Mouse (Mus musculus) v-Abl transformed pro-B cells (cell line): ENCODE data around the gene Med16.

Experiments used
- in situ Hi-C, 2 experiments: fragments of 400-800 bp; cut with MboI; formaldehyde crosslinking; loops; one replicate each; pipeline ENCODE4 v1.15.1; 2025; ENCODE audit not compliant: unreplicated experiment in 2 of 2

The Med16 gene

GRCm38 (mm10) chr10:79934272-79934721 is 25.6 kb upstream of the Med16 start:
- in situ Hi-C loops, result no loop called here

- in situ Hi-C loops, result no loop called here
These were observed 25.1 kb upstream of the Med16 start for GRCm38 (mm10) chr10:79933861-79934260.

GRCm38 (mm10) chr10:79933145-79933679 is 24.5 kb upstream of the Med16 start:
- in situ Hi-C loops, result no loop called here

- in situ Hi-C loops, result no loop called here
These were observed 24.0 kb upstream of the Med16 start for GRCm38 (mm10) chr10:79932736-79933135.

GRCm38 (mm10) chr10:79931797-79932196 is 23.1 kb upstream of the Med16 start:
- in situ Hi-C loops, result no loop called here

- in situ Hi-C loops, result no loop called here
These were observed 22.1 kb upstream of the Med16 start for GRCm38 (mm10) chr10:79930826-79931186.

GRCm38 (mm10) chr10:79929967-79930825 is 21.5 kb upstream of the Med16 start:
- in situ Hi-C loops, result no loop called here

- in situ Hi-C loops, result no loop called here
These were observed 20.4 kb upstream of the Med16 start for GRCm38 (mm10) chr10:79928907-79929701.

- in situ Hi-C loops, result no loop called here
These were observed 19.4 kb upstream of the Med16 start for GRCm38 (mm10) chr10:79928030-79928694.

- in situ Hi-C loops, result no loop called here
These were observed 18.8 kb upstream of the Med16 start for GRCm38 (mm10) chr10:79927324-79928029.

GRCm38 (mm10) chr10:79926491-79927323 is 18.0 kb upstream of the Med16 start, which contains the start of gene Arid3a:
Gene Arid3a (plus strand): TSS chr10:79927043.
- in situ Hi-C loops, result no loop called here

GRCm38 (mm10) chr10:79925785-79926490 is 17.2 kb upstream of the Med16 start:
- in situ Hi-C loops, result no loop called here

- in situ Hi-C loops, result loop anchor here (5.0 kb wide), 3 partner anchors 32 to 93 kb away; no protein-coding TSS in a partner anchor
These were observed 16.5 kb upstream of the Med16 start for GRCm38 (mm10) chr10:79924998-79925784.

- in situ Hi-C loops, result loop anchor here (5.0 kb wide), 3 partner anchors 36 to 89 kb away; no protein-coding TSS in a partner anchor
These were observed 12.8 kb upstream of the Med16 start for GRCm38 (mm10) chr10:79921572-79921971.

GRCm38 (mm10) chr10:79920958-79921535 is 12.3 kb upstream of the Med16 start, which contains the start of gene R3hdm4:
Gene R3hdm4 (minus strand): TSS chr10:79921208.
- in situ Hi-C loops, result loop anchor here (5.0 kb wide), 3 partner anchors 36 to 89 kb away; no protein-coding TSS in a partner anchor

- in situ Hi-C loops, result loop anchor here (5.0 kb wide), 3 partner anchors 37 to 88 kb away; no protein-coding TSS in a partner anchor
These were observed 11.6 kb upstream of the Med16 start for GRCm38 (mm10) chr10:79920056-79920890.
